Mouse (Mus musculus) cerebellum, adult (tissue): Measurements from ENCODE around the gene Parvg.

Experiments
- ATAC-seq: cut with Nextera tagmentation; 2 replicates; pipeline ENCODE4 v1.9.2; 2017; ENCODE audit warnings: mild to moderate bottlenecking, moderate library complexity, mixed read lengths; ENCODE audit not compliant: insufficient number of reproducible peaks, low FRiP score, low TSS enrichment

The Parvg gene

GRCm38 (mm10) chr15:84301641-84302420 lies 22.0 kb upstream of the Parvg start:
- no peak for ATAC-seq

GRCm38 (mm10) chr15:84303264-84303663 lies 20.6 kb upstream of the Parvg start:
- no peak for ATAC-seq

GRCm38 (mm10) chr15:84305333-84305732 lies 18.5 kb upstream of the Parvg start:
- ATAC-seq, result no peak

GRCm38 (mm10) chr15:84310271-84310670 lies 13.6 kb upstream of the Parvg start:
- peak; percentile 51; the same call in 1 of the 2 replicates for ATAC-seq

GRCm38 (mm10) chr15:84311295-84312085 lies 12.3 kb upstream of the Parvg start:
- no peak for ATAC-seq

GRCm38 (mm10) chr15:84312878-84313565 lies 10.8 kb upstream of the Parvg start:
- no peak for ATAC-seq

- no peak for ATAC-seq
Measured at GRCm38 (mm10) chr15:84313566-84313878, 10.3 kb upstream of the Parvg start.

- no peak for ATAC-seq
Measured at GRCm38 (mm10) chr15:84314420-84315080, 9.3 kb upstream of the Parvg start.

GRCm38 (mm10) chr15:84315276-84316046 lies 8.4 kb upstream of the Parvg start:
- ATAC-seq, result no peak

GRCm38 (mm10) chr15:84319393-84319792 lies 4.4 kb upstream of the Parvg start:
- ATAC-seq, result no peak

GRCm38 (mm10) chr15:84321544-84322174 lies 2.2 kb upstream of the Parvg start:
- ATAC-seq, result no peak

GRCm38 (mm10) chr15:84324870-84325553 lies 1.2 kb downstream of the Parvg start:
- no peak for ATAC-seq

GRCm38 (mm10) chr15:84325736-84326135 lies 1.9 kb downstream of the Parvg start:
- ATAC-seq, result no peak

- ATAC-seq, result no peak
Measured at GRCm38 (mm10) chr15:84328870-84329269, 5.0 kb downstream of the Parvg start.

GRCm38 (mm10) chr15:84329940-84330339 lies 6.1 kb downstream of the Parvg start:
- ATAC-seq, result no peak

GRCm38 (mm10) chr15:84331066-84331612 lies 7.3 kb downstream of the Parvg start:
- ATAC-seq, result no peak

GRCm38 (mm10) chr15:84336281-84336817 lies 12.5 kb downstream of the Parvg start:
- ATAC-seq, result no peak

- no peak for ATAC-seq
Measured at GRCm38 (mm10) chr15:84337599-84337998, 13.8 kb downstream of the Parvg start.
